Mouse (Mus musculus) WW6 (cell line): ENCODE measurements around the gene Abi1.
A peak's percentile ranks its signal among the peaks of the same experiment; 100 is the strongest.
"Not testable (repeated sequence)": the region's sequence is repeated elsewhere in the genome, so short reads cannot be mapped to it uniquely, and the experiment has no call there.

Experiments used
- DNase-seq: peaks from one replicate; pipeline ENCODE4 v3.0.0-alpha.2; 2013; ENCODE audit warnings: low read depth, low spot score

The Abi1 gene

GRCm38 (mm10) chr2:23034692-23035435 is 5.2 kb downstream of the Abi1 start:
- DNase-seq: no peak

- DNase-seq: no peak
Measured at GRCm38 (mm10) chr2:23030631-23031030, 9.4 kb downstream of the Abi1 start.

GRCm38 (mm10) chr2:23028826-23029225 is 11.2 kb downstream of the Abi1 start:
- no peak for DNase-seq

GRCm38 (mm10) chr2:23026379-23026778 is 13.7 kb downstream of the Abi1 start:
- no peak for DNase-seq

- DNase-seq: no peak
Measured at GRCm38 (mm10) chr2:23023714-23024282, 16.2 kb downstream of the Abi1 start.

- DNase-seq: no peak
Measured at GRCm38 (mm10) chr2:23023023-23023422, 17.0 kb downstream of the Abi1 start.

GRCm38 (mm10) chr2:23021721-23022120 is 18.3 kb downstream of the Abi1 start:
- DNase-seq: no peak

GRCm38 (mm10) chr2:23021320-23021719 is 18.7 kb downstream of the Abi1 start:
- no peak for DNase-seq

GRCm38 (mm10) chr2:23019170-23019569 is 20.9 kb downstream of the Abi1 start:
- no peak for DNase-seq

GRCm38 (mm10) chr2:23016121-23016520 is 23.9 kb downstream of the Abi1 start:
- no peak for DNase-seq

- no peak for DNase-seq
Measured at GRCm38 (mm10) chr2:23015335-23015734, 24.7 kb downstream of the Abi1 start.

GRCm38 (mm10) chr2:23014935-23015334 is 25.1 kb downstream of the Abi1 start:
- not testable (repeated sequence) for DNase-seq

- no peak for DNase-seq
Measured at GRCm38 (mm10) chr2:23008256-23008655, 31.8 kb downstream of the Abi1 start.

- DNase-seq: no peak
Measured at GRCm38 (mm10) chr2:23007577-23007976, 32.5 kb downstream of the Abi1 start.

- DNase-seq: no peak
Measured at GRCm38 (mm10) chr2:23007149-23007548, 32.9 kb downstream of the Abi1 start.

- DNase-seq: no peak
Measured at GRCm38 (mm10) chr2:23006219-23006618, 33.8 kb downstream of the Abi1 start.

- DNase-seq: peak; percentile 28
Measured at GRCm38 (mm10) chr2:23002637-23003036, 37.4 kb downstream of the Abi1 start.

GRCm38 (mm10) chr2:22999620-23000019 is 40.4 kb downstream of the Abi1 start:
- DNase-seq: no peak

- DNase-seq: no peak
Measured at GRCm38 (mm10) chr2:22998804-22999203, 41.2 kb downstream of the Abi1 start.

GRCm38 (mm10) chr2:22998015-22998414 is 42.0 kb downstream of the Abi1 start:
- DNase-seq: no peak

- DNase-seq: no peak
Measured at GRCm38 (mm10) chr2:22996071-22996470, 44.0 kb downstream of the Abi1 start.

- no peak for DNase-seq
Measured at GRCm38 (mm10) chr2:22985973-22986657, 53.9 kb downstream of the Abi1 start.
